Mouse (Mus musculus): Measurements from ENCODE around the gene Etnk1.

- TF ChIP-seq POLR2A (IDR thresholded peaks at IDR 0.05; ENCODE audit: low read depth, low read length) (no peak), RAD21 (IDR thresholded peaks at IDR 0.05; ENCODE audit: low read depth, low read length) (no peak), CTCF (conservative IDR thresholded peaks at IDR 0.05 in 1 of 2, IDR thresholded peaks at IDR 0.05 in 1 of 2; ENCODE audit: low read depth in 2 of 2, low read length in 2 of 2) (no peak), TBP (conservative IDR thresholded peaks at IDR 0.05; ENCODE audit: low read depth, low read length) (no peak), ZMIZ1 (IDR thresholded peaks at IDR 0.05; ENCODE audit: low read depth, low read length) (no peak), ELF1 (IDR thresholded peaks at IDR 0.05; ENCODE audit: low read depth, low read length) (no peak), MAFK (IDR thresholded peaks at IDR 0.05; ENCODE audit: insufficient replicate concordance, low read length) (no peak), NELFE (IDR thresholded peaks at IDR 0.05; ENCODE audit: low read depth, low read length) (no peak), MAX (IDR thresholded peaks at IDR 0.05; ENCODE audit: low read length) (no peak)
Measured at GRCm38 (mm10) chr6:143176076-143176475, 9.1 kb downstream of the Etnk1 start.

Data from CH12.LX (cell line).